Mouse (Mus musculus): ENCODE results near the gene Mex3a. TPM values are rescaled to one million over a fixed set of nuclear protein-coding genes. Genes with fewer than 3 reads are reported as not detected.

The Mex3a gene
- polyA plus RNA-seq, 1 experiment = 22.0 TPM

GRCm38 (mm10) chr3:88535005-88535404 is 2.8 kb downstream of the Mex3a start:
- DNase-seq = no peak
- Histone ChIP-seq H3K4me1 (replicated peaks; ENCODE audit: control insufficient read depth, insufficient read depth, low read length) (peaks cover 18% of the 10 kb centered on the region), H3K27me3 (ENCODE audit: control insufficient read depth, insufficient read depth, low read length) (no peaks in the 10 kb centered on the region), H3K36me3 (ENCODE audit: control insufficient read depth, insufficient read depth, low read length) (peaks cover 13% of the 10 kb centered on the region), H3K27ac (ENCODE audit: control insufficient read depth, insufficient read depth, low read length) (no peak overlapping the region), H3K4me3 (ENCODE audit: control insufficient read depth, insufficient read depth, low read length) (no peak overlapping the region)
- WGBS = 90% methylated on average over 3 of the region's 3 CpGs
- TF ChIP-seq CTCF (IDR thresholded peaks at IDR 0.05; ENCODE audit: borderline replicate concordance, control insufficient read depth, extremely low read depth, insufficient read depth, low read length, poor library complexity) (no peak), POLR2A (IDR thresholded peaks at IDR 0.05; ENCODE audit: control insufficient read depth, extremely low read depth, insufficient read depth, low read length, poor library complexity) (no peak)

- Histone ChIP-seq H3K36me3 (ENCODE audit: control insufficient read depth, insufficient read depth, low read length) (peaks cover 13% of the 10 kb centered on the region), H3K4me3 (ENCODE audit: control insufficient read depth, insufficient read depth, low read length) (no peak overlapping the region), H3K4me1 (replicated peaks; ENCODE audit: control insufficient read depth, insufficient read depth, low read length) (peaks cover 17% of the 10 kb centered on the region), H3K27me3 (ENCODE audit: control insufficient read depth, insufficient read depth, low read length) (no peaks in the 10 kb centered on the region), H3K27ac (ENCODE audit: control insufficient read depth, insufficient read depth, low read length) (no peak overlapping the region)
- WGBS = 98% methylated on average over 4 of the region's 4 CpGs
- no peak for TF ChIP-seq CTCF (IDR thresholded peaks at IDR 0.05; ENCODE audit: borderline replicate concordance, control insufficient read depth, extremely low read depth, insufficient read depth, low read length, poor library complexity)
- TF ChIP-seq POLR2A (IDR thresholded peaks at IDR 0.05; ENCODE audit: control insufficient read depth, extremely low read depth, insufficient read depth, low read length, poor library complexity) = no peak
- DNase-seq = no peak
These were observed 3.3 kb downstream of the Mex3a start for GRCm38 (mm10) chr3:88535527-88535926.

DNA sequence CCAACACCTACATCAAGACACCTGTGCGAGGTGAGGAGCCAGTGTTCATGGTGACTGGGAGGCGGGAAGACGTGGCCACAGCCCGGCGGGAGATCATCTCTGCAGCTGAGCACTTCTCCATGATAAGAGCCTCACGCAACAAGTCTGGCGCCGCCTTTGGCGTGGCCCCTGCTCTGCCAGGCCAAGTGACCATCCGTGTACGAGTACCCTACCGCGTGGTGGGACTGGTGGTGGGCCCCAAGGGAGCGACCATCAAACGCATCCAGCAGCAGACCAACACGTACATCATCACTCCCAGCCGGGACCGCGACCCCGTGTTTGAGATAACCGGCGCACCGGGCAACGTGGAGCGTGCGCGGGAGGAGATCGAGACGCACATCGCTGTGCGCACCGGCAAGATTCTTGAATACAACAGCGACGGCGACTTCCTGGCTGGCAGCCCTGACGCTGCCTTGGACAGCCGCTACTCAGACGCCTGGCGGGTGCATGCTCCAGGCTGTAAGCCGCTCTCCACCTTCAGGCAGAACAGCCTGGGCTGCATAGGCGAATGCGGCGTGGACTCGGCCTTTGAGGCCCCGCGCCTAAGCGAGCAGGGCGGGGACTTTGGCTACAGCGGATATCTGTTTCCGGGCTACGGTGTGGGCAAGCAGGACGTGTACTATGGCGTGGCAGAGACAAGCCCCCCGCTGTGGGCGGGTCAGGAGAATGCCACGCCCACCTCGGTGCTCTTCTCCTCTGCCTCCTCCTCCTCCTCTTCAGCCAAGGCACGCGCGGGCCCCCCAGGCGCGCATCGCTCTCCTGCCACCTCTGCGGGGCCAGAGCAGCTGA is 4.1 kb downstream of the Mex3a start:
- H3K27me3 ChIP-seq (ENCODE audit: control insufficient read depth, insufficient read depth, low read length) = no peaks in the 10 kb centered on the region
- peak overlapping the region; percentile 10; the same call in 1 of the 2 replicates for H3K4me3 ChIP-seq (ENCODE audit: control insufficient read depth, insufficient read depth, low read length)
- 87% methylated on average over 64 of the region's 64 CpGs for WGBS
- H3K27ac ChIP-seq (ENCODE audit: control insufficient read depth, insufficient read depth, low read length) = no peak overlapping the region
- no peak for DNase-seq
- peaks cover 20% of the 10 kb centered on the region for H3K4me1 ChIP-seq (replicated peaks; ENCODE audit: control insufficient read depth, insufficient read depth, low read length)
- TF ChIP-seq CTCF (IDR thresholded peaks at IDR 0.05; ENCODE audit: borderline replicate concordance, control insufficient read depth, extremely low read depth, insufficient read depth, low read length, poor library complexity) (no peak), POLR2A (IDR thresholded peaks at IDR 0.05; ENCODE audit: control insufficient read depth, extremely low read depth, insufficient read depth, low read length, poor library complexity) (no peak)
- H3K36me3 ChIP-seq (ENCODE audit: control insufficient read depth, insufficient read depth, low read length) = peaks cover 13% of the 10 kb centered on the region

DNA sequence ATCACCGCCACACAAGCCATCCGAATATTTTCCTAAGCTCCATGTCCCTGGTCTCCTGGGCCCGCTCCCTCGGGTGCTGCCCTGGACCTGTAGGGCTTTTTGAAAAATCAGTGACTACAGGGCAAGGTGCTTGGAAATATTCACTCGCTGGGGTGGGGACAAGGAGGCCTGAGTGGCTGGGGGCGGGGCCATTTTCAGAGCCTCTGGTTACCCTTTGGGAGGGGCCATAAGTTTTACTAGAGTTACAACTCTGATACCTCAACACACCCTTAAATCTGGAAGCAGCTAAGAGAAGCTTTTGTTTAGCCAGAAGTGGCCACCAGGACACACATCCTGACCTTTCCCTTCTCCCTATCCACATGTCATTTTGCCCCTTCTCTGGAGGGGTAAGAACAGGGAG is 5.0 kb downstream of the Mex3a start:
- 96% methylated on average over 6 of the region's 6 CpGs for WGBS
- peaks cover 13% of the 10 kb centered on the region for H3K36me3 ChIP-seq (ENCODE audit: control insufficient read depth, insufficient read depth, low read length)
- H3K4me3 ChIP-seq (ENCODE audit: control insufficient read depth, insufficient read depth, low read length) = no peak overlapping the region
- peaks cover 20% of the 10 kb centered on the region for H3K4me1 ChIP-seq (replicated peaks; ENCODE audit: control insufficient read depth, insufficient read depth, low read length)
- H3K27me3 ChIP-seq (ENCODE audit: control insufficient read depth, insufficient read depth, low read length) = no peaks in the 10 kb centered on the region
- no peak overlapping the region for H3K27ac ChIP-seq (ENCODE audit: control insufficient read depth, insufficient read depth, low read length)
- no peak for DNase-seq
- TF ChIP-seq CTCF (IDR thresholded peaks at IDR 0.05; ENCODE audit: borderline replicate concordance, control insufficient read depth, extremely low read depth, insufficient read depth, low read length, poor library complexity) (no peak), POLR2A (IDR thresholded peaks at IDR 0.05; ENCODE audit: control insufficient read depth, extremely low read depth, insufficient read depth, low read length, poor library complexity) (no peak)

- peaks cover 11% of the 10 kb centered on the region for H3K4me1 ChIP-seq (replicated peaks; ENCODE audit: control insufficient read depth, insufficient read depth, low read length)
- H3K4me3 ChIP-seq (ENCODE audit: control insufficient read depth, insufficient read depth, low read length) = no peak overlapping the region
- peaks cover 13% of the 10 kb centered on the region for H3K36me3 ChIP-seq (ENCODE audit: control insufficient read depth, insufficient read depth, low read length)
- no peak for DNase-seq
- H3K27ac ChIP-seq (ENCODE audit: control insufficient read depth, insufficient read depth, low read length) = no peak overlapping the region
- 94% methylated on average over 9 of the region's 9 CpGs for WGBS
- no peaks in the 10 kb centered on the region for H3K27me3 ChIP-seq (ENCODE audit: control insufficient read depth, insufficient read depth, low read length)
- TF ChIP-seq CTCF (IDR thresholded peaks at IDR 0.05; ENCODE audit: borderline replicate concordance, control insufficient read depth, extremely low read depth, insufficient read depth, low read length, poor library complexity) = no peak
- no peak for TF ChIP-seq POLR2A (IDR thresholded peaks at IDR 0.05; ENCODE audit: control insufficient read depth, extremely low read depth, insufficient read depth, low read length, poor library complexity)
These were observed 6.3 kb downstream of the Mex3a start for GRCm38 (mm10) chr3:88538271-88539145.

DNA sequence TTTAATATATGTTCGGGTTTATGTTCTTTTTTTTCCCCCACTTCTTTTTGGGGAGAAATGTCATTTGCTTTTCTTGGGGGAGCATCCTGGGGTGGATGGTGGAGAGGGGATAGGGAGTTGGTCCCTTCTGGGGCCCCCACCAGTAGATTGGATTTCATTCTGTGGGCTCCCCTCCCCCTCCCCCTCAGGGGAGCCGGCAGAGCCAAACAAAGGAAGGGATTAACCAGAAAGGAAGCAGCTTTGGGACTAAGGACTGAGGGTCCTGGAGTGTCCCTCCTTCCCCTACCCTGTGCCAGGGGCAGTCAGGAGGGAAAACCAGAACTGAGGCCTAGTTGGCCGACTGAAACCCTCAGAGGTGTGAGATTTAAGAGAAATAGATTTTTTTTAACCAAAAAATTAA is 7.2 kb downstream of the Mex3a start:
- Histone ChIP-seq H3K4me1 (replicated peaks; ENCODE audit: control insufficient read depth, insufficient read depth, low read length) (peaks cover 9% of the 10 kb centered on the region), H3K27ac (ENCODE audit: control insufficient read depth, insufficient read depth, low read length) (no peak overlapping the region), H3K36me3 (ENCODE audit: control insufficient read depth, insufficient read depth, low read length) (peaks cover 13% of the 10 kb centered on the region), H3K4me3 (ENCODE audit: control insufficient read depth, insufficient read depth, low read length) (no peak overlapping the region), H3K27me3 (ENCODE audit: control insufficient read depth, insufficient read depth, low read length) (no peaks in the 10 kb centered on the region)
- no peak for TF ChIP-seq POLR2A (IDR thresholded peaks at IDR 0.05; ENCODE audit: control insufficient read depth, extremely low read depth, insufficient read depth, low read length, poor library complexity)
- no peak for TF ChIP-seq CTCF (IDR thresholded peaks at IDR 0.05; ENCODE audit: borderline replicate concordance, control insufficient read depth, extremely low read depth, insufficient read depth, low read length, poor library complexity)
- 78% methylated on average over 3 of the region's 3 CpGs for WGBS
- no peak for DNase-seq
